Mouse (Mus musculus) spleen, adult 2 months (tissue): Measurements from ENCODE around the gene Lrmda. TPM values are rescaled to one million over a fixed set of nuclear protein-coding genes. Genes with fewer than 3 reads are reported as not detected.

Experiments used
- DNase-seq, 2 experiments: peaks; one replicate each; pipeline versions ENCODE4 v3.0.0 to v3.0.0-alpha.2; 2012 to 2021; ENCODE audit warnings: low spot score in 2 of 2, low read depth in 1 of 2
- H3K27ac ChIP-seq: fragments of 200-500 bp; 2 replicates; pipeline ENCODE4 v1.5.1; 2012; ENCODE audit warnings: low read length, inconsistent platforms; ENCODE audit not compliant: insufficient read depth
- H3K27me3 ChIP-seq: fragments of 200-500 bp; 2 replicates; pipeline ENCODE4 v1.6.1; 2012; ENCODE audit warnings: mild to moderate bottlenecking, moderate library complexity, low read length, inconsistent platforms; ENCODE audit not compliant: control insufficient read depth, insufficient read depth
- H3K36me3 ChIP-seq: fragments of 200-500 bp; 2 replicates; pipeline ENCODE4 v1.6.1; 2012; ENCODE audit warnings: mild to moderate bottlenecking, low read length, inconsistent platforms; ENCODE audit not compliant: control insufficient read depth, insufficient read depth
- H3K4me1 ChIP-seq: fragments of 200-500 bp; 2 replicates; pipeline ENCODE4 v1.6.1; 2011; ENCODE audit warnings: inconsistent platforms; ENCODE audit not compliant: control insufficient read depth, insufficient read depth, insufficient read length
- H3K4me3 ChIP-seq: fragments of 200-500 bp; 2 replicates; pipeline ENCODE4 v1.5.1; 2011; ENCODE audit warnings: mild to moderate bottlenecking, inconsistent platforms; ENCODE audit not compliant: insufficient read depth, insufficient read length; ENCODE audit errors: extremely low read depth
- CTCF ChIP-seq: fragments of 200-500 bp; IDR thresholded peaks from 2 replicates; pipeline ENCODE4 v1.5.1; 2011; ENCODE audit warnings: mild to moderate bottlenecking, inconsistent platforms; ENCODE audit not compliant: insufficient read depth, insufficient read length, insufficient replicate concordance; ENCODE audit errors: extremely low read depth
- POLR2A ChIP-seq: fragments of 200-500 bp; IDR thresholded peaks from 2 replicates; pipeline ENCODE4 v1.6.1; 2011; ENCODE audit warnings: low read depth, low read length, inconsistent platforms
- WGBS: fragments of 180-500 bp; shearing (Covaris S2); methylation state at CpG from one replicate; pipeline ENCODE4 v1.1.7; 2018; 5-methylcytosine and 5-hydroxymethylcytosine counted together
- polyA plus RNA-seq: library from polyadenylated mRNA; depleted of rRNA; stranded (reverse); fragments of >200 nt; gene quantifications from 2 replicates; pipeline ENCODE4 v1.2.3, GENCODE M21; 2012

Lrmda gene
- polyA plus RNA-seq, 1 experiment: 0.37 TPM

- Histone ChIP-seq H3K27ac (no peak overlapping the region), H3K4me3 (no peak overlapping the region), H3K36me3 (no peaks in the 10 kb centered on the region), H3K27me3 (no peaks in the 10 kb centered on the region), H3K4me1 (no peaks in the 10 kb centered on the region)
- DNase-seq: no peak
- WGBS: 89% methylated on average over 5 of the region's 5 CpGs
- no peak for TF ChIP-seq POLR2A
- no peak for TF ChIP-seq CTCF
Measured at GRCm38 (mm10) chr14:22353626-22354025, 334.1 kb downstream of the Lrmda start.

DNA sequence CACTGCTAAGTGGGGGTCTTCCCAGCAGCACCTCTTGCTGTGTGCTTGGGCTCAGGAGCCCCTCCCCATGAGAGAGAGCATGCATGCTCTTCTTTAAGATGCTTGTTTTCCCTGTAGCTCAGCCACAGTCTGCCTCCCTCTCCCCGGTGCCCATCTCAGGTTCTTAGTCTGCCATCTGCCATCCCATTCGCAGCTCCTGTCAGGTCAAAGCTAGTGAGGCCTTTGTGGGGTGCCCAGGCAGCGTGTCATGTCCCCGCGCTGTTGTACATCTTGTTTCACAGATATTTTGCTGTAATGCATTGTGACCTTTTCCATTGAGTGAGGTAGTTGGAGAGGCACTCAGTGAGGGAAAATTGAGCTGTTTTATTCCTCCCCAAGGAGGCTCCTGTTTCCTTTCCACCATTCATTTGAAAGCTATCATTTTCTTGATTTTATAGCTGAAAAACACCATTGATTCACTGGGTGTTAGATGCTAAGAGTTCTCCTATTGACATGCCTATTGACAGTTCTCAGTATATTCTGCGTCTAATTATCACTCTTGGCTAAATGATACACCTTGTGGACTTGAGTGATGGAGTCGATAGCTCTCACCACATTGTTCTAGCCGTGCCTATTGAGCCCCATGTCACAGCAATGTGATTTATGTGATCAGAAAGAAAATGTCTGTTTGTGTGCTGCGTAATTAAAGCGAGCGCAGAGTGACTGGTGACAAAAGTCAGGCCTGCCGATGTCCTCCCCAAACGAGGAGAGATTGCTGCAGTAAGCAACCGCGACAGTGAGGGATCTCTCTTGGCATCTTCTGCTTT lies 335.5 kb downstream of the Lrmda start:
- Histone ChIP-seq H3K4me3 (no peak overlapping the region), H3K36me3 (no peaks in the 10 kb centered on the region), H3K27ac (no peak overlapping the region), H3K27me3 (no peaks in the 10 kb centered on the region), H3K4me1 (no peaks in the 10 kb centered on the region)
- TF ChIP-seq POLR2A (no peak), CTCF (no peak)
- no peak for DNase-seq
- 86% methylated on average over 15 of the region's 15 CpGs for WGBS

DNA sequence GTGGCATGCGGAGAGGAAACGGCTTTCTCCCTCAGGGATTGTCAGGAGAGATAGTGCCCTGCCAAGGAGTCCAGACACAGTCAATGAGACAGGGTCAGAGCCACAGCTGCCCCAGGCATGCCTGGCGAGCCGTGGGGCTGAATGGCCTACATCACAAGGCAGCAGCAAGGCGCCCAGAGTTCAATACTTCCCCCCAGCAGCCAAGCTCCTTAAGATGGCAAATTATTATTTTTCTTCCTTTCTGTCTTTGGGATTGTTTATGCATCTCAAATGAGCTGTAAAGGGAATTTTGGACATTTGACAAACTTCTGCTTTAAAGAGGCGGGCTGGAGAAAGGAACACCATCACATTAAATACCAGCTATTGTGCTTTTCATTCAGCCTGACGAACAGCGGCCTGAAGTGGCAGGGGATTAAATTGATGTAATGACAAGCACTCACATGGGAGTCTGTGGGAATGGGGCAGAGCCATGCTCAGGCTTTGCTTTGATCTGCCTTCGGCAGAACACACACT lies 338.5 kb downstream of the Lrmda start:
- Histone ChIP-seq H3K27me3 (no peaks in the 10 kb centered on the region), H3K36me3 (no peaks in the 10 kb centered on the region), H3K27ac (no peak overlapping the region), H3K4me3 (no peak overlapping the region), H3K4me1 (no peaks in the 10 kb centered on the region)
- no peak for DNase-seq
- 87% methylated on average over 9 of the region's 9 CpGs for WGBS
- TF ChIP-seq CTCF (no peak), POLR2A (no peak)

DNA sequence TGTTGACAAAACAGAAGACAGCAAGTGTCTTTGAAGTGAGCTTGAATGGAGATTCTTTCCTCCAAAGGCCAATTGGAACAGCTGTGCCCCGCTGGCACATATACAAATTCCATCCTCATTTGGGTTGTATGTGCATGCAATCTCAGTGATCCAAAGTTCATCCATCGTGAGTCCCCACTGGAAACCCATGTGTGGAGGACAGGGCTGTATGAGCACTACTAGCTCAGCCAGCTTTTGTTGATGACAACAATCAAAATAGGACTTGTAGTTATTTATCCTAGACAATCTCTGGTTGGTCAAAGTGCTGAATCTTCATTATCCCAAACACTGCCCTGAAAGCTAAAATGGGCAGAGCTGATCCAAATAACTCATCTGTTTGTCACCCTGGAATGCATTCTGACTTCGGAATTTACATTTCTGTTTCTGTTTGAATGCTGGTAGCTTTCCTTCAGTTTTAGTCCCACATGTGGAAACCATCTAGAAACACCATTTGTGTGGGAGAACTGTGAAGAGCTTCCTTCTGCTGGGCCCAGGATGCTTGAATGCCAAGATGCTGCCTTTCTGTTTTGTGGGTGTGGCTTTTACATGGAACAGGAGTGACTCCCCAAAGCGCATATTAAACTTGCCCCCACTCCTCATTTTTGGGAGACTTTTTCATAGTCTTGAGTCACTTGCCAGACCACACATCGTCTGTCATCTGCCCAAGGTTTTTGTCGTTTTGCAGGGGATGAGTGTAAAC lies 344.7 kb downstream of the Lrmda start:
- WGBS: 88% methylated on average over 6 of the region's 6 CpGs
- no peak overlapping the region for H3K4me3 ChIP-seq
- TF ChIP-seq POLR2A (no peak), CTCF (no peak)
- no peaks in the 10 kb centered on the region for H3K27me3 ChIP-seq
- no peak for DNase-seq
- no peaks in the 10 kb centered on the region for H3K4me1 ChIP-seq
- no peaks in the 10 kb centered on the region for H3K36me3 ChIP-seq
- no peak overlapping the region for H3K27ac ChIP-seq

DNA sequence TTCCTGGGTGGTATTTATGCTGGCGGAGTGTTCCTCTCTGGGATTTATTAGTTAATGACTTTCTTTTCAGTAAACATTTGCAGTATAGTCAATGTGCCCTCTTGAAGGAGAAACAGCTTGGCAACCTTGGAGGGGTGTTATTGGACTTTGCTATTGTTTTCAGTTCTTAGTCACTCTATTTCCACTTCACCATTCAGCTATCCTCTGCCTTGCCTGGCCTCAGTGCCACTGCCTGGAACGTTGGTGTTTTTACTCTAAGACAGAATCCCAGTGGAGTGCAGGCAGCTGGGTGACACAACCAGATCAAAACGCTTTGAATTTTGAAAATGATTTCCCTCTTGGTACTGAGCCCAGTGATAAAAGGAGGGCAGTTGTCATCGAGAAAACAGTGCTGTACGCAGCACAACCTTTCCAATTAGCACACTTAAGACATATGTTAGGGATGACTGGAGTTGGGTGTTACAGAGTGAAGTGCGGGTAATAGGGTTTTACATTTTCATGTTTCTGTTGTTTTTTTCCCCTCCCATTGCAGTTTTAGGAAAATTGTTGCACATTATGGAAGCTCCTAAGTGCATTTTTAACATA lies 345.4 kb downstream of the Lrmda start:
- Histone ChIP-seq H3K36me3 (no peaks in the 10 kb centered on the region), H3K4me1 (no peaks in the 10 kb centered on the region), H3K27ac (no peak overlapping the region), H3K27me3 (no peaks in the 10 kb centered on the region), H3K4me3 (no peak overlapping the region)
- TF ChIP-seq CTCF: no peak
- no peak for TF ChIP-seq POLR2A
- no peak for DNase-seq
- 76% methylated on average over 6 of the region's 6 CpGs for WGBS

GRCm38 (mm10) chr14:22367615-22368014 lies 348.1 kb downstream of the Lrmda start:
- Histone ChIP-seq H3K4me1 (no peaks in the 10 kb centered on the region), H3K27me3 (no peaks in the 10 kb centered on the region), H3K4me3 (no peak overlapping the region), H3K27ac (no peak overlapping the region), H3K36me3 (no peaks in the 10 kb centered on the region)
- DNase-seq: no peak
- 95% methylated on average over 4 of the region's 4 CpGs for WGBS
- TF ChIP-seq CTCF (no peak), POLR2A (no peak)
